Mouse (Mus musculus): ENCODE measurements at regions not wholly inside any gene's neighbourhood (a gene's known extent, or its start where the extent isn't known, plus 50 kb on each side); places are given as distances from the start of the nearest gene placed in this dataset.

DNA sequence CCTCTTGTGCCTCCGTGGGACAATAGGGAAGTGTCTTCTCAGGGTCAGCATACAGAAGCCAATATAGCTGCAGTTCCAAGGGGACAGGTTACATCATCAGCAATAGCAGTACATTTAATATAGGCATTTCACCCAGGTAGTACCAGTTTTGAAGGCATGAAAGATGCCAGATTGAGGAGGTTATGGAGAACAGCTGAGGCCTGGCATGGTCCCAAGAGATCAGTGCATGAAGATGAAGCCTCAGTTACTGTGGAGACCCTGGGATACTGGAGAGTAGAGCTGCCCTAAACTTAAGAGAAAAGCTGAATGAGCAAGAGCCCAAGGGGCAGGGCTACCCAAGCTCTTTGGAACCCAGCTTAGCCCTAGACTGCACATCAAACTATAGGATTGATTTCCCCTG, 94.1 kb upstream of the Adcy1 start:
- Histone ChIP-seq H3K27me3 (no peaks in the 10 kb centered on the region), H3K9ac (no peak overlapping the region), H3K4me3 (no peak overlapping the region), H3K4me2 (replicated peaks) (no peak overlapping the region), H3K27ac (no peak overlapping the region), H3K9me3 (no peaks in the 10 kb centered on the region), H3K36me3 (no peaks in the 10 kb centered on the region), H3K4me1 (no peaks in the 10 kb centered on the region)
- 83% methylated on average over 1 of the region's 1 CpGs for WGBS
- ATAC-seq (ENCODE audit: insufficient number of reproducible peaks, insufficient read depth, low FRiP score, low TSS enrichment), result no peak

- ATAC-seq (ENCODE audit: insufficient number of reproducible peaks, insufficient read depth, low FRiP score, low TSS enrichment), result no peak
- H3K4me3 ChIP-seq, result no peak overlapping the region
- 89% methylated on average over 5 of the region's 5 CpGs for WGBS
- H3K36me3 ChIP-seq, result no peaks in the 10 kb centered on the region
- no peak overlapping the region for H3K27ac ChIP-seq
- H3K9ac ChIP-seq, result no peak overlapping the region
- H3K9me3 ChIP-seq, result no peaks in the 10 kb centered on the region
- H3K4me1 ChIP-seq, result no peaks in the 10 kb centered on the region
- no peaks in the 10 kb centered on the region for H3K27me3 ChIP-seq
- no peak overlapping the region for H3K4me2 ChIP-seq (replicated peaks)
Observed at GRCm38 (mm10) chr11:6966968-6967367, 96.3 kb upstream of the Adcy1 start.

DNA sequence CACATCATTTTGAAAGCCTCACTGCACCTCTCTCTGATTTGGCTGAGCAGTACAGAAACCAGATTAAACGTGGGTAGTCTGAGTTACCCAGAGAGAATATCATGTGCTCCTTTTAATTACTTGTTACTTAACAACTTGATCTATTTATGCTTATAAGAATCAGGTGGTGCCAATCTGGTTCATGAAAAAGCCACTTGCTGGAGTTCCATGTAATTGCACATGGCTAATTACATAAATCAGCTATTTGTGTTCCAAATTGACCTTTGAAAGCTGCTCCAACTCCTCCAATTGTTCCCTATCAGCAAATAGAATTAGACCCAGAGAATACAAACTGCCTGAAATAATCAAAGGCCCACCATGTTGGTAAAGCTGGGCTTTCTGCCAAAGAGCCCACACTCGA, 98.8 kb upstream of the Adcy1 start:
- 52% methylated on average over 2 of the region's 2 CpGs for WGBS
- H3K4me3 ChIP-seq, result no peak overlapping the region
- H3K27me3 ChIP-seq, result no peaks in the 10 kb centered on the region
- no peaks in the 10 kb centered on the region for H3K36me3 ChIP-seq
- no peak overlapping the region for H3K27ac ChIP-seq
- no peak overlapping the region for H3K9ac ChIP-seq
- H3K9me3 ChIP-seq, result no peaks in the 10 kb centered on the region
- no peaks in the 10 kb centered on the region for H3K4me1 ChIP-seq
- no peak overlapping the region for H3K4me2 ChIP-seq (replicated peaks)
- no peak for ATAC-seq (ENCODE audit: insufficient number of reproducible peaks, insufficient read depth, low FRiP score, low TSS enrichment)

- H3K27me3 ChIP-seq, result no peaks in the 10 kb centered on the region
- no peaks in the 10 kb centered on the region for H3K4me1 ChIP-seq
- no peaks in the 10 kb centered on the region for H3K36me3 ChIP-seq
- no peaks in the 10 kb centered on the region for H3K9me3 ChIP-seq
- no peak overlapping the region for H3K4me3 ChIP-seq
- no peak overlapping the region for H3K9ac ChIP-seq
- H3K27ac ChIP-seq, result no peak overlapping the region
- 84% methylated on average over 3 of the region's 3 CpGs for WGBS
- no peak for ATAC-seq (ENCODE audit: insufficient number of reproducible peaks, insufficient read depth, low FRiP score, low TSS enrichment)
- no peak overlapping the region for H3K4me2 ChIP-seq (replicated peaks)
Observed at GRCm38 (mm10) chr11:6963600-6963999, 99.7 kb upstream of the Adcy1 start.

DNA sequence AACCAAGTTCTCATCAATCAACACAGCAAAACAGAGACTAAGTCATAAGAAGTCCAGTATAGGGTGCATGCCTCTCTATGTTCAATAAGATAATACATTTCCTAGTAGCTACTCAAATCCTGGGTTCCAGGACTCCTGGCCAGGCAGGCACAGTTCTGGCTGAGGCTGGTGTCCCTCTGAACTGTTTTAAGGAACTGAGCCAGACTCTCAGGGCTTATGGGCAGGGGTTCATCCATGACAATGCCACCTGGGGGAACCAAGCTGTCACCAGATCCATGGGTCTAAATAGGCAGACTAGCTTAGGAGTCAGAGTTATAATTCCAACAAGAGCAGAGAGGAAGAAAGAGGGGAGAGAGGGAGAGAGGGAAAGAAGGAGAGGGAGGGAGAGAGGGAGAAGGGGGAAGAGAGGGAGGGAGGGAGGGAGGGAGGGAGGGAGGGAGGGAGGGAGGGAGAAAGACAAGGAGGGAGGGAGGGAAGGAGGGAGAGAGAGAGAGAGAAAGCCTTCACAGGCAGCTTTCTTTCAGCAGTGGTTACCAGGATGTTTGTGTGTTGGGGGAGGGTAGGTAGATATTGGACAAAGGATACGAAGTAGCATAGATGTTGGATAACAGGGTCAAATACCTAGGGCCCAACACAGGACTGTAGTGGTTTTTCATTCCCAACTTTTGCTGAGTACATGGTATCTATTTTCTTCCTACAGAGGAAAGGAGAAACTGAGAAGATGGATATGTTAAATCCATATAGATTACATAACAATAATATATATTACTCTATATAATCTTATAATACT, 100.3 kb upstream of the Adcy1 start:
- 68% methylated on average over 1 of the region's 1 CpGs for WGBS
- H3K27me3 ChIP-seq, result no peaks in the 10 kb centered on the region

GRCm38 (mm10) chr11:6962322-6962721, 101.0 kb upstream of the Adcy1 start:
- H3K4me2 ChIP-seq (replicated peaks), result no peak overlapping the region
- no peaks in the 10 kb centered on the region for H3K9me3 ChIP-seq
- no peak overlapping the region for H3K4me3 ChIP-seq

More for the DNA sequence above, 100.3 kb upstream of the Adcy1 start:
- ATAC-seq (ENCODE audit: insufficient number of reproducible peaks, insufficient read depth, low FRiP score, low TSS enrichment), result no peak
- H3K27ac ChIP-seq, result no peak overlapping the region
- no peak overlapping the region for H3K9ac ChIP-seq
- H3K4me1 ChIP-seq, result no peaks in the 10 kb centered on the region
- no peak overlapping the region for H3K4me3 ChIP-seq
- no peaks in the 10 kb centered on the region for H3K9me3 ChIP-seq
- H3K4me2 ChIP-seq (replicated peaks), result no peak overlapping the region
- H3K36me3 ChIP-seq, result no peaks in the 10 kb centered on the region

DNA sequence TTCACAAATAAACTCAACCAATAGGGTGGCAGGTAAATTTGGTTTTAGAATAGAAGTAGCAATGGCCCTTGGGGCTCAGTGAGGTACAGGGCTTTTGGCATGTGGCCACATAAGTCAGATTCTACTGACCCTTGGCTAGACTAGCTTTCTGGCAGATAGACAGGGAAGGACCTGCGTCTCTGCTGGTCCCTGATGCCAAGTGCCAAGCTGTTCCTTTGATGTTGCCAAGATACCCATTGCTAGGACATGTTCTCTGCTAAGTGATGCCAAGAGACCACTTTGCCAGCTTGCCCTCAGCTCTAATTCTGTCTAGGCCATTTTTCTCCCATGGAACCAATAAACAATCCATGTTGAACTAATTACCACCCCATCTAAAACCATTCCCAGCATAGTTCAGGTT, 110.5 kb upstream of the Adcy1 start:
- no peak for ATAC-seq (ENCODE audit: insufficient number of reproducible peaks, insufficient read depth, low FRiP score, low TSS enrichment)
- Histone ChIP-seq H3K27ac (no peak overlapping the region), H3K4me1 (no peaks in the 10 kb centered on the region), H3K4me3 (no peak overlapping the region), H3K9me3 (no peaks in the 10 kb centered on the region), H3K36me3 (no peaks in the 10 kb centered on the region), H3K4me2 (replicated peaks) (no peak overlapping the region), H3K9ac (no peak overlapping the region), H3K27me3 (no peaks in the 10 kb centered on the region)
- 76% methylated on average over 1 of the region's 1 CpGs for WGBS

More at GRCm38 (mm10) chr11:6962322-6962721, 101.0 kb upstream of the Adcy1 start:
- ATAC-seq (ENCODE audit: insufficient number of reproducible peaks, insufficient read depth, low FRiP score, low TSS enrichment), result no peak
- Histone ChIP-seq H3K4me1 (no peaks in the 10 kb centered on the region), H3K9ac (no peak overlapping the region), H3K27ac (no peak overlapping the region), H3K36me3 (no peaks in the 10 kb centered on the region), H3K27me3 (no peaks in the 10 kb centered on the region)

DNA sequence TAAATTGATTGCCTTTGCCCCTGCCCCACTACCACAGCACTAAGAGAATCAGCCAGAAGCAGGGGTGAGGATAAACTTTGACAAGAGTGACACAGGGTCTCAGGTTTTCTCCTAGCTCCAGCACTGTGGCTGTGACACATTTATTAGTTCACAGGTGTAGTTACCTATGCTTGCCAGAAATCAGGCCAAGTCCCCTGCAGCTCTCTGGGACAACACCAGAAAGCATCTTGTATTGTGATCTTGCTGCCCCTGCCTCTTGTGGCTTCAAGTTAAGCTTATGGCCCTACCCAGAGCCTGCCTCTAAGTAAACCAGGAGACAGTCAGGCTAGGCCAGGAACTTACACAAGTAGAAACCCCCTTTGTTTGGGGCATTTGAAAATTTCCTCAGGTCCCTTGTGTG, 111.9 kb upstream of the Adcy1 start:
- Histone ChIP-seq H3K9me3 (no peaks in the 10 kb centered on the region), H3K27ac (no peak overlapping the region), H3K27me3 (no peaks in the 10 kb centered on the region), H3K4me3 (no peak overlapping the region), H3K4me1 (no peaks in the 10 kb centered on the region), H3K4me2 (replicated peaks) (no peak overlapping the region), H3K9ac (no peak overlapping the region), H3K36me3 (no peaks in the 10 kb centered on the region)
- no peak for ATAC-seq (ENCODE audit: insufficient number of reproducible peaks, insufficient read depth, low FRiP score, low TSS enrichment)

GRCm38 (mm10) chr11:6949051-6949450, 111.6 kb upstream of the Gm11983 start:
- WGBS, result 78% methylated on average over 2 of the region's 2 CpGs
- no peak overlapping the region for H3K4me2 ChIP-seq (replicated peaks)
- ATAC-seq (ENCODE audit: insufficient number of reproducible peaks, insufficient read depth, low FRiP score, low TSS enrichment), result no peak
- no peaks in the 10 kb centered on the region for H3K36me3 ChIP-seq
- no peak overlapping the region for H3K27ac ChIP-seq
- H3K4me1 ChIP-seq, result no peaks in the 10 kb centered on the region
- no peaks in the 10 kb centered on the region for H3K27me3 ChIP-seq
- H3K9me3 ChIP-seq, result no peaks in the 10 kb centered on the region
- H3K4me3 ChIP-seq, result no peak overlapping the region
- H3K9ac ChIP-seq, result no peak overlapping the region

GRCm38 (mm10) chr11:6934157-6934556, 96.7 kb upstream of the Gm11983 start:
- 94% methylated on average over 1 of the region's 1 CpGs for WGBS
- H3K27ac ChIP-seq, result no peak overlapping the region
- H3K9ac ChIP-seq, result no peak overlapping the region
- ATAC-seq (ENCODE audit: insufficient number of reproducible peaks, insufficient read depth, low FRiP score, low TSS enrichment), result no peak
- no peak overlapping the region for H3K4me2 ChIP-seq (replicated peaks)
- H3K4me1 ChIP-seq, result no peaks in the 10 kb centered on the region
- H3K27me3 ChIP-seq, result no peaks in the 10 kb centered on the region
- H3K4me3 ChIP-seq, result no peak overlapping the region
- H3K9me3 ChIP-seq, result no peaks in the 10 kb centered on the region
- H3K36me3 ChIP-seq, result no peaks in the 10 kb centered on the region

DNA sequence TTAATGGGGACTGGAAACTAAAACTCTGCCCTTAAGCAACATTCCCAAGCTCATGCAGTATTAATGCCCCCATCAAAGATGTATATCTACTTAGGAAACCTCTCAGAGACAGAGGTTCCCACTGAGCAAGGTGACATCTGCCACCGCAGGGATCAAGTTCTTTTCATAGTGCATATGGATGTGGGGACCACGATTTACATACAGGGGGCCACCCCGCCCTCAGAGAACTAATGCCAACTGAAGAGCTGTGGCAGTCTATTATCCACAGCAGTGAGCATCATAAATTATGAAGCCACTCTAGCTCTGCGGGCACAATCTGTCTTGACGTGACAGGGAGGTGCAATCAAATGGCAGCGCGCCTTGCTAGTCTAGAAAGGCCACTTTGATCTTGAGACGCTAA, 88.6 kb upstream of the Gm11983 start:
- Histone ChIP-seq H3K27ac (no peak overlapping the region), H3K4me3 (no peak overlapping the region), H3K9ac (no peak overlapping the region), H3K36me3 (no peaks in the 10 kb centered on the region), H3K27me3 (no peaks in the 10 kb centered on the region), H3K4me2 (replicated peaks) (no peak overlapping the region), H3K4me1 (peaks cover 12% of the 10 kb centered on the region), H3K9me3 (no peaks in the 10 kb centered on the region)
- 88% methylated on average over 8 of the region's 8 CpGs for WGBS
- no peak for ATAC-seq (ENCODE audit: insufficient number of reproducible peaks, insufficient read depth, low FRiP score, low TSS enrichment)

- 24% methylated on average over 6 of the region's 6 CpGs for WGBS
- no peak overlapping the region for H3K27ac ChIP-seq
- no peak overlapping the region for H3K9ac ChIP-seq
- no peaks in the 10 kb centered on the region for H3K9me3 ChIP-seq
- H3K4me2 ChIP-seq (replicated peaks), result no peak overlapping the region
- no peaks in the 10 kb centered on the region for H3K36me3 ChIP-seq
- ATAC-seq (ENCODE audit: insufficient number of reproducible peaks, insufficient read depth, low FRiP score, low TSS enrichment), result peak; percentile 74
- H3K4me1 ChIP-seq, result peaks cover 12% of the 10 kb centered on the region
- no peak overlapping the region for H3K4me3 ChIP-seq
- H3K27me3 ChIP-seq, result no peaks in the 10 kb centered on the region
Observed at GRCm38 (mm10) chr11:6924476-6924875, 87.0 kb upstream of the Gm11983 start.
